Mouse (Mus musculus) adipose tissue, adult 10 weeks (tissue): ENCODE data around the gene Ctla2b. TPM values are rescaled to one million over a fixed set of nuclear protein-coding genes. Genes with fewer than 3 reads are reported as not detected.

ENCODE experiments used
- polyA plus RNA-seq: library from polyadenylated mRNA; stranded (reverse); fragments of 350-450 nt; fragmentation: Illumina TruSeq; extraction: RNeasy Lipid Tissue Mini Kit (QIAGEN cat#74804); gene quantifications from one replicate; pipeline ENCODE4 v1.2.3, GENCODE M21; 2014; ENCODE audit warnings: low read depth, low replicate concordance

Gene Ctla2b
- polyA plus RNA-seq, result 9.9 TPM

DNA sequence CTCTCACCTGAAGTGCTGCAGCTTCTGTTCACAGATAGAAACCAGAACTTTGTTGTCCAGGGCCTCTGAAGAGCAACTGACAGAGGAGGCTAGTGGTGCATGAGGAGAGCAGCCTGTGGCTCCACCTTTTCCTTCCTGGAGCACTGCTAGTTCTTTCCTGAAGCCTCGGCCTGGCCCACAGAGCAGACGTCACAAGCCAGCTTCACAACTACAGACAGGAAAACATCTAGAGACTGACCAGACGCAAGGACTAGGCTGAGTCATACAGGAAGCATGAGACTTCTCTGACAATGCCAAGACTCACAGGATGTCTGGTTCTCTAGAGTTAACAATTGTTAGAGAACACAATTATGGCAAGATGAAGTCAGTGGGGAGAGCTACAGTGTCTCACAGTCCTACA lies at the start of gene Ctla2b:
Gene Ctla2b, minus strand, starts transcription at position 120 of the 400 bp plus-strand sequence.

DNA sequence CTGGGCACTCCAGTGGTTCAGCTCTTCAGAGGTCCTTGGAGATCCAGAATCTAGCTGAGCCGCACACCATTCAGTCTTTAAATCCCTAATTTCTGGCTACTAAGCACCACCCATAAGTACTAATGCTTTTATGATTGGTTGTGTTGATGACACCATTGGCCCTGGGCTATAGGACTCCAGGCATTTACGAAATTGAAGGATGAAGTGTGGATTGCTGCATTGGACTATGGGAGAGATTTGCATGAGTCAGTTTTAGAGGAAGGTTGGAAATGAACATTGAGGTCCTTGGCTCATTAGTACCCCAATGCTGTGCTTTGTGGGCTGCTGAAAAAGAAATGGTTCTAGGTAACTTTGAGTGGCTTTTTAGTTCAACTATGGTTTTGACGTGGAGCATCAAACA lies 44.6 kb upstream of the Ctla2b start, which contains the start of gene Tpbpa:
Gene Tpbpa, minus strand, starts transcription at position 101 of the 400 bp plus-strand sequence.

DNA sequence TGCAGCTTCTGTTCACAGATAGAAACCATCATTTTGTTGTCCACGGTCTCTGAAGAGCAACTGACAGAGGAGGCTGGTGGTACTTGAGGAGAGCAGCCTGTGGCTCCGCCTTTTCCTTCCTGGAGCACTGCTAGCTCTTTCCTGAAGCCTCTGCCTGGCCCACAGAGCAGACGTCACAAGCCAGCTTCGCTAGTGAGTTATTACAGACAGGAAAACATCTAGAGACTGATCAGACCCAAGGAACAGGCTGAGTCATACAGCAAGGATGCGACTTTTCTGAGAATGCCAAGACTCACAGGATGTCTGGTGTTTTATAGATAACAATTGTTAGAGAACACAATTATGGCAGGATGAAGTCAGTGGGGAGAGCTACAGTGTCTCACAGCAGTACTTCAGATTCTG lies 39.3 kb upstream of the Ctla2b start, which contains the start of the genes Gm49391 and Ctla2a:
Gene Gm49391, minus strand, starts transcription at position 72 of the 402 bp plus-strand sequence.
Gene Ctla2a, minus strand, starts transcription at position 126 of the 402 bp plus-strand sequence.

DNA sequence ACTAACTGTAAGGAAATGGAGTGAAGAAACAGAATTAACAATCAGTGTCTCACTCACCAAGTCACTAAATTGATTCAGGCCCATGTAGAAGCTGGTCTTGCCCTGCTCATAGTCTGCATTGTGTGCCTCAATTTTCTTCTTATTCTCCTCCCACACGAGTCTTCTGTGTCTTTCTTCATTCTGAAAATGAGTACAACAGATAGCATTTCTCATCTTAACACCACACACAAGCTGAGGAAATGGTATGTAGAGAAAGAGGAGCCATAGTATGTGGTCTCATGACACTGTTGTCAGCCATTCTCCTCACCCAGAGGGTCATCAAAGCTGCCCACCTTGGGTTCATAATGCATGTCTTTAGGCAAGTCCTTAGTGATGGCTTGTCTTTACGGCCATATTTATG lies 38.2 kb upstream of the Ctla2b start, which contains the start of gene Gm49393:
Gene Gm49393, minus strand, starts transcription at position 101 of the 400 bp plus-strand sequence.

DNA sequence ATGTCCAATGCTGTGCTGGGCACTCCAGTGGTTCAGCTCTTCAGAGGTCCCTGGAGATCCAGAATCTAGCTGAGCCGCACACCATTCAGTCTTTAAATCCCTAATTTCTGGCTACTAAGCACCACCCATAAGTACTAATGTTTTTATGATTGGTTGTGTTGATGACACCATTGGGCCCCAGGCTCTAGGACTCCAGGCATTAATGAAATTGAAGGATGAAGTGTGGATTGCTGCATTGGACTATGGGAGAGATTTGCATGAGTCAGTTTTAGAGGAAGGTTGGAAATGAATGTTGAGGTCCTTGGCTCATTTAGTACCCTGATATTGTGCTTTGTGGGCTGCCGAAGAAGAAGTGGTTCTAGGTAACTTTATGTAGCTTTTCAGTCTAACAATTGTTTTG lies 7.5 kb upstream of the Ctla2b start, which contains the start of gene Tpbpb:
Gene Tpbpb, minus strand, starts transcription at position 101 of the 400 bp plus-strand sequence.

DNA sequence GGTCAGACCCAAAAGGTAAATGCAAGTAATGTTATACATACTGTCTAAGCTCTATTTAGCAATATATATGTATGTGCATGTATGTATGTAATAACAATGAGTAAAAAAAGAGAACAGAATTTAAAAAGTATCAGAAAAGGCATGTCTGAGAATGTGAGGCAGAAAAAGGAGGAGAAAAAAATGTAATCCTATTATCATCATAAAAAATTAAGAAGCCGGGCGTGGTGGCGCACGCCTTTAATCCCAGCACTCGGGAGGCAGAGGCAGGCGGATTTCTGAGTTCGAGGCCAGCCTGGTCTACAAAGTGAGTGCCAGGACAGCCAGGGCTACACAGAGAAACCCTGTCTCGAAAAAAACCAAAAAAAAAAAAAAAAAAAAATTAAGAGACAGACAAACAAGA lies 453 bp downstream of the Ctla2b start, which contains the start of gene Gm49392:
Gene Gm49392, minus strand, starts transcription at position 101 of the 400 bp plus-strand sequence.

DNA sequence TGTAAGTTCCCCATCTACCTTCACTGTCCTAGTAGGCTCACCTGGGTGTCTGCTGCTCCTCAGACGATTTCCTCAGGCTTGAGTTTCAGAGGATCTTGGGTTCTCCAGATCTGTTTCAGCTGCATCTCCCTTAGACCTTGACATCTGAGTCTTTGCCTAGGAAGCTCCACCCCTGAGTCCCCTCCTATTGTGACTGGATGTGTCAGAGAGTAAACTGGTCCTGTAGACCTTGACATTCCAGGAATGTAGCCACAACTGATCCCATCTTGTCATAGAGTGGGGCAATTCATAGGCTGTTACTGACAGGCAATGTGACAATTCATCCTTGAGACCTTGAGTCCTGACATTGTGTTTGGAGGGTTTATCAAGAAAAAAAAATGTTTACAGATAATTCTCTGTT lies 33.0 kb downstream of the Ctla2b start, which contains the start of gene 4930486L24Rik:
Gene 4930486L24Rik, minus strand, starts transcription at position 195 of the 400 bp plus-strand sequence.

Other genes with a start within 250 kb of the Ctla2b start
- not detected for gene BC051665, start 111.1 kb downstream of the Ctla2b start, polyA plus RNA-seq
- not detected for gene Ctsll3, start 94.6 kb downstream of the Ctla2b start, polyA plus RNA-seq
- 2.1 TPM for gene 4930486L24Rik, start 33.0 kb downstream of the Ctla2b start, polyA plus RNA-seq
- gene Gm49392, start 553 bp downstream of the Ctla2b start, polyA plus RNA-seq, result not detected
- not detected for gene Tpbpb, start 7.4 kb upstream of the Ctla2b start, polyA plus RNA-seq
- 0.82 TPM for gene Gm49393, start 38.1 kb upstream of the Ctla2b start, polyA plus RNA-seq
- gene Gm49391, start 39.1 kb upstream of the Ctla2b start, polyA plus RNA-seq, result 2.6 TPM
- gene Ctla2a, start 39.2 kb upstream of the Ctla2b start, polyA plus RNA-seq, result 38.0 TPM
- not detected for gene Tpbpa, start 44.5 kb upstream of the Ctla2b start, polyA plus RNA-seq
- gene Ctsj, start 108.5 kb upstream of the Ctla2b start, polyA plus RNA-seq, result not detected
- gene Ctsq, start 143.2 kb upstream of the Ctla2b start, polyA plus RNA-seq, result not detected